In genomic region chr6:43021967-43022366, GRCm38 (mm10) we compare ENCODE assay signal across 8 mouse cellular contexts.
A peak's percentile ranks its signal among the peaks of the same experiment; 100 is the strongest.
DNase-seq lines count a peak whose midpoint lies in the region; ATAC-seq lines count a peak whose summit lies in the region.

No protein-coding gene starts in this region.

- no peak overlapping the region for H3K27ac ChIP-seq in embryonic facial prominence, embryonic 10.5 days (replicated peaks)
- H3K27ac ChIP-seq in heart, embryonic 12.5 days (ENCODE audit: poor library complexity, severe bottlenecking), result no peak overlapping the region

- peak; percentile 12 for DNase-seq in adrenal gland, postnatal 14 days
- no peak for DNase-seq in adrenal gland, postnatal 4 days (ENCODE audit: low spot score in 2 of 2)
- peak; percentile 32 to 48 for DNase-seq in layer of hippocampus, postnatal 10 days (ENCODE audit: low spot score in 2 of 2)
- no peak for DNase-seq in layer of hippocampus, adult 9-11 months
- peak; percentile 35 for DNase-seq in ES-CJ7 (ENCODE audit: low read depth, low spot score)
- peak; percentile 23 for DNase-seq in embryonic facial prominence, embryonic 10.5 days (ENCODE audit: low spot score)
- DNase-seq in splenic B cell, adult 2 months (ENCODE audit: low read depth, low spot score), result peak; percentile 4

- H3K9ac ChIP-seq in heart, embryonic 12.5 days, result no peak overlapping the region

- no peaks in the 10 kb centered on the region for H3K9me3 ChIP-seq in embryonic facial prominence, embryonic 10.5 days
- H3K9me3 ChIP-seq in heart, embryonic 12.5 days (replicated peaks), result no peaks in the 10 kb centered on the region

- ATAC-seq in heart, embryonic 12.5 days (ENCODE audit: insufficient number of reproducible peaks, low FRiP score), result no peak

- H3K4me3 ChIP-seq in embryonic facial prominence, embryonic 10.5 days, result no peak overlapping the region
- no peak overlapping the region for H3K4me3 ChIP-seq in heart, embryonic 12.5 days

- no peaks in the 10 kb centered on the region for H3K4me1 ChIP-seq in embryonic facial prominence, embryonic 10.5 days
- H3K4me1 ChIP-seq in heart, embryonic 12.5 days (replicated peaks), result no peaks in the 10 kb centered on the region

- no peaks in the 10 kb centered on the region for H3K27me3 ChIP-seq in embryonic facial prominence, embryonic 10.5 days (replicated peaks; ENCODE audit: low read depth, poor library complexity, severe bottlenecking)
- H3K27me3 ChIP-seq in splenic B cell, adult 2 months (ENCODE audit: control insufficient read depth, insufficient read depth, low read length, poor library complexity, severe bottlenecking), result no peaks in the 10 kb centered on the region
- H3K27me3 ChIP-seq in heart, embryonic 12.5 days (replicated peaks), result no peaks in the 10 kb centered on the region

- H3K36me3 ChIP-seq in embryonic facial prominence, embryonic 10.5 days (replicated peaks), result no peaks in the 10 kb centered on the region
- no peaks in the 10 kb centered on the region for H3K36me3 ChIP-seq in splenic B cell, adult 2 months (ENCODE audit: control insufficient read depth, insufficient read depth, low read length, poor library complexity, severe bottlenecking)
- no peaks in the 10 kb centered on the region for H3K36me3 ChIP-seq in heart, embryonic 12.5 days

- 13% methylated on average over 5 of the region's 5 CpGs for WGBS in embryonic facial prominence, embryonic 10.5 days
- WGBS in heart, embryonic 12.5 days, result 13% methylated on average over 5 of the region's 5 CpGs

- no peak overlapping the region for H3K4me2 ChIP-seq in heart, embryonic 12.5 days

Comparison
In these comparisons a context has a peak if more than half of its experiments do, and no peak if none do; other contexts are left out.
1. DNase-seq: peak in adrenal gland, postnatal 14 days (single experiment), layer of hippocampus, postnatal 10 days (2 of 2), ES-CJ7 (single experiment), embryonic facial prominence, embryonic 10.5 days (single experiment) and splenic B cell, adult 2 months (single experiment); none in adrenal gland, postnatal 4 days (0 of 2) and layer of hippocampus, adult 9-11 months (single experiment).